Mouse (Mus musculus) lung, adult 2 months (tissue): ENCODE results near the gene Rev1. TPM values are rescaled to one million over a fixed set of nuclear protein-coding genes. Genes with fewer than 3 reads are reported as not detected.

Source experiments
- DNase-seq: peaks from one replicate; pipeline ENCODE4 v3.0.0; 2022
- H3K4me1 ChIP-seq: fragments of 200-500 bp; 2 replicates; pipeline ENCODE4 v1.6.1; 2011; ENCODE audit warnings: low read length; ENCODE audit not compliant: control insufficient read depth, insufficient read depth
- H3K4me3 ChIP-seq: fragments of 200-500 bp; replicated peaks from 2 replicates; pipeline ENCODE3; 2011; ENCODE audit warnings: low read depth, mild to moderate bottlenecking, control low read depth, low read length; ENCODE audit errors: extremely low read depth
- CTCF ChIP-seq: fragments of 200-500 bp; IDR thresholded peaks from 2 replicates; pipeline ENCODE4 v1.5.1; 2011; ENCODE audit warnings: mild to moderate bottlenecking, low read length, control low read depth; ENCODE audit not compliant: insufficient read depth
- POLR2A ChIP-seq: fragments of 200-500 bp; IDR thresholded peaks from 2 replicates; pipeline ENCODE4 v1.6.1; 2011; ENCODE audit warnings: low read depth, mild to moderate bottlenecking, control low read depth, low read length, borderline replicate concordance; ENCODE audit errors: extremely low read depth
- whole genome bisulfite sequencing: fragments of 180-500 bp; shearing (Covaris S2); methylation state at CpG from one replicate; pipeline ENCODE4 v1.1.7; 2018; 5-methylcytosine and 5-hydroxymethylcytosine counted together
- polyA plus RNA-seq: library from polyadenylated mRNA; depleted of rRNA; stranded (reverse); fragments of >200 nt; gene quantifications from 2 replicates; pipeline ENCODE4 v1.2.3, GENCODE M21; 2012; rRNA removed

The Rev1 gene
- polyA plus RNA-seq, 1 experiment = 5.9 TPM

DNA sequence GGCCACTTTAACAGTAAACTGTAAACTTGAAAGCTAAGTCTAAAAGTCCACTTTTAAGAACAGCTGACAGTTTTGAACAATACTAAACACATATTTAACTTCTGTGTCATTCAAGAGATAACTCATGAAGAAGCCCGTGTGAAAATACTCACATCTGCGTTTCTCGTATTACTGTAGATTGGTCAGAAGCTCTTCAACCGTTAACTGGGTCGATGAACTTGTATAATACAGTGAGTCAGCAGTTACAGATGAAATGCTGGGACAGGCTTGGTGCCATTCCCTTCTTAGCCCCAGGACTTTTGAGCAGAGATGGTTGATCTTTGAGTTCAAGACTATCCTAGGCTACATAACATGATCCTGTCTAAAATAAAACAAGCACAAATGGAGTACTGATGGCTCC is 98.2 kb downstream of the Rev1 start:
- no peak for TF ChIP-seq POLR2A
- 78% methylated on average over 5 of the region's 5 CpGs for WGBS
- H3K4me3 ChIP-seq = no peak overlapping the region
- no peak for DNase-seq
- no peaks in the 10 kb centered on the region for H3K4me1 ChIP-seq

DNA sequence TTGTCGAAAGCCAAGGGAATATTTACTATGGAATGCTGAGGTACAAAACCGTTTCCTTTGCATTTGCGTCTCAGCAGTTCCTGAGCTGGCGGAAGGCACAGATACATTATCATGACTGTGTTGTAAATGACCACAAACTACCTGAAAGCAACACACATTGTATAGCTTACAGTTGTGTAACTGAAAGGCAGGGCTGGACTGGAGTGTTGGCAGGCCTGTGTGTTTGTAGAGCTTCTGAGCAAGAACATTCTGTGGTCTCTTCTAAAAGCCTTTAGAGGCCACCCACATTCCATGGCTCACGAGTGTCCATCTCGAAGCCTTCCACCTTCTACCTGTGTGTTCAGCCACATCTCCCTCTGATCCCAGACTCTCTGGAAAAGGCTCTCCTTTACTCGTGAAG is 102.3 kb downstream of the Rev1 start:
- H3K4me3 ChIP-seq = no peak overlapping the region
- DNase-seq = no peak
- 86% methylated on average over 7 of the region's 7 CpGs for WGBS
- no peak for TF ChIP-seq CTCF
- H3K4me1 ChIP-seq = no peaks in the 10 kb centered on the region

DNA sequence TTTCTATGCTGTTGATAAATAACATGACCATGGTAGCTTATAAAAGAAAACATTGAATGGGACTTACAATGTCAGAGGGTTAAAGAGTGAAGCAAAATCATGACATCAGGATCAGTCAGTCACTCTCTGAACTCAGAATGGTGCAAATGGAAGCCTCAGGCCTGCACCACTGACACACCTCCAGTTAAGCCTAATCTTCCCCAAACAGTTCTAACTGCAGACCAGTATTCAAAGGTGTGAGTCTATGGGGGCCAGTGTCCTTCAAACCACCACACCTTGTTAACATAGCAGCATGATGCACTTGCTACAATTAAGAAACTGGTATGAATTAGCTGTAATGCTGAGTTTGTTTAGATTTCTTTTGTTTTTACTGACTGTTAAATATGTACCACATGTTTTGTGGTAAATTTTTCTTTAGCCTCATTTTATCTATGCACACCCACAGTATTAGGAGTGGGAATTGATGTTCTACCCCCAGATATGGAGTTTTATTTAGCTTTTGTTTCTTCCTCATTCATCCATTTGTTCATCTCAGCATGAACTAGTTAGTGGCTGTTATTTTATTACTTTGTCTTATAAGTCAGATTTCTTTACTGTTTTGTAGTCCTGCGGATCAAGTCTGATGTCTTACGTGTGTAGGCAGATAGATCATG is 114.9 kb downstream of the Rev1 start:
- Histone ChIP-seq H3K4me3 (no peak overlapping the region), H3K4me1 (peaks cover 2% of the 10 kb centered on the region; the same call in 1 of the 2 replicates)
- WGBS = 98% methylated on average over 2 of the region's 2 CpGs
- TF ChIP-seq CTCF = no peak
- no peak for TF ChIP-seq POLR2A
- no peak for DNase-seq

DNA sequence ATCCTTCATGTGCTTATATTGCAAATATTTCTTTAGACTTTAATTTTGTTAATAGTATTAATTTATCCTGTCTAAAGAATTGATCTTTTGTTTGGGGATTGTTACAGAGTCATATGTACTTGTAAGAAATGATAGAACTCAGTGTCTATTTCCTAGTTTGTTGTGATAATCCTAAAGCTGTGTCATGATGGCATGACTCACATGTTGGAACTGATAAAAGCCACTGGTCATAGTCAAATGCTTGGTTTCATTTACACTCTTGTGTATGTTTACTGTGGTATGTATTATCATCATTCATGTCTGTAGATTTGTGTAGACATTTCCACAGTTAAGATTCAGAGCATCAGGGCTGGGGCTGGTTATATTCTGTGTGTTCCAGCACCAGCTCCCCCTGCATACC is 117.1 kb downstream of the Rev1 start:
- DNase-seq = no peak
- Histone ChIP-seq H3K4me3 (no peak overlapping the region), H3K4me1 (peaks cover 2% of the 10 kb centered on the region; the same call in 1 of the 2 replicates)
- no peak for TF ChIP-seq CTCF
- TF ChIP-seq POLR2A = no peak

DNA sequence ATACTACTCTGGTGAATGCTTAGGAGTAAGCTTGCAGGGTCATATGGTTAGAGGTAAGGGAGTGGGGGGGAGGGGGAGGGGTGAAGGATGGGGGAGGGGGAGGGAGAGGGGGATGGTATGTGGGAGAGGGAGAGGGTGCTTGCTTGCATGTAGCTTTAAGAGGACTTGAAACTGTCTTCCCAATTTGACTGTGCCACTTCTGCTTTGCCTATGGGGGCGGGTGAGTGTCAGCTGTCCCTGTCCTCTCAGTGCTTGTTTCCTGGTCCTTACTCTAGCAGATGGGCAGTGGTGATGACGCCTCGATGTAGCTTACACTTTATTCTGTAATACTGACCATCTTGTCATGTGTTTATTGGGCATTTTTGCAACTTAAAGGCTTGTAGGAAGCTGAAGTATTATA is 117.5 kb downstream of the Rev1 start:
- WGBS = 76% methylated on average over 3 of the region's 3 CpGs
- TF ChIP-seq POLR2A (no peak), CTCF (no peak)
- no peak overlapping the region for H3K4me3 ChIP-seq
- no peak for DNase-seq
- peaks cover 2% of the 10 kb centered on the region; the same call in 1 of the 2 replicates for H3K4me1 ChIP-seq

DNA sequence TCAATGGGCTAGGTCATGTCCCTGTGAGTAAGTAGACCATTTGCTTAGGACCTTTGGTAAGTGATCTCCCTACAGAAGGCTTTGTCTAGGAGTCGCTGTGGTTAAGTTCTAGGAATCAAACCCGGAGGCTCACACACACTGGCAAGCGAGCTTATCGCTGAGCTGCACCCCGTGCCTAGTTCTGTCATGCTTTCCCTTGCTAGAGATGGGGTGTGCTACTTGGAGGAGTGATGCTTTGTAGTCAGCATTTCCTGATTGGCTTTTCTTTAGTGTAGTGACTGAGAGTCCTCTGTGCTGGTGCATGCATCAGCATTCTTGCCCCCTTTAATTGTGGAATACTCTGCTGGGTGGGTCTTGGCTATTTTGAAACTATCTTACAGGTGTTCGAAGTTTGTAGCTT is 118.0 kb downstream of the Rev1 start:
- H3K4me3 ChIP-seq = no peak overlapping the region
- no peak for DNase-seq
- WGBS = 79% methylated on average over 6 of the region's 6 CpGs
- TF ChIP-seq POLR2A (no peak), CTCF (no peak)
- peaks cover 4% of the 10 kb centered on the region; the same call in 1 of the 2 replicates for H3K4me1 ChIP-seq

DNA sequence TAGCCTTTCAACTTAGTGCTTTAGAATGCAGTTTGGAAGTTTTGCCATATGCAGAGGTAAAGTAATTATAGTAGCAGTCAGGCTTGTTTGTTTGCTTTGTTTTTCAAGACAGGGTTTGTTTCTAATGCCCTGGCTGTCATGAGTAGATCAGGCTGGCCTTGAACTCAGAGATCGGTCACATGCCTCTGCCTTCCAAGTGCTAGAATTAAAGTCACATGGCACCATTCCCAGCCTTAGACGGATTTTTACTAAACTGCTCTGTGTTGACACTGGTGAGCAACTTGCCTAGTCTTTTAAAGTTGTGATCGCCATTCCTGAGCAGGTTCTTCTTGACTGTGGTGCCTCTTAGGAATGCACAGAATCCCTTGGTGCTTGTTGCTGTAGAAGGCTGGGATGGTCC is 122.9 kb downstream of the Rev1 start:
- TF ChIP-seq POLR2A (no peak), CTCF (no peak)
- DNase-seq = no peak
- no peak overlapping the region for H3K4me3 ChIP-seq
- 61% methylated on average over 3 of the region's 3 CpGs for WGBS
- peaks cover 2% of the 10 kb centered on the region; the same call in 1 of the 2 replicates for H3K4me1 ChIP-seq

DNA sequence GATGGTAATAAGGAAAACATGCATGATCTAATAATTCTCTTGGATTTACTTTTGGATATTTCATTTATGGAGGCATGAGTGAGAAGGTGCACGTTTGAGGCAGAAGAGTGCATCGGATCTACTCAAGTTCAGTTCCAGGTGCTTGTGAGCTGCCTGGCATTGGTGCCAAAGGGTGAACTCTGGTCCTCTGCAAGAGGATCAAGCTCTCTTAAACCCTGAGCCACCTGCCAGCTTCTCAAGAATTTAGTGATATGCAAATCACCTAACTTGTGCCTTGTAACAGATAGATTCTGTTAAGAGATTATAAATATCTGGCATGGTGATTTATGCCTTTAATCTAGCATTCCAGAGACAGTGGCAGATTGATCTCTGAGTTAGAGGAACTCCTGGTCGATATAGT is 126.6 kb downstream of the Rev1 start:
- DNase-seq = no peak

More for the DNA sequence above, 126.6 kb downstream of the Rev1 start:
- TF ChIP-seq POLR2A (no peak), CTCF (no peak)
- Histone ChIP-seq H3K4me1 (0 out of 2 replicates have a peak, but pooled peaks cover 2% of the 10 kb centered on the region), H3K4me3 (no peak overlapping the region)
- 72% methylated on average over 3 of the region's 3 CpGs for WGBS

Other genes starting within 250 kb of the Rev1 start
- gene Mitd1, start 239.4 kb downstream of the Rev1 start, polyA plus RNA-seq = 4.0 and 7.2 TPM in 2 replicates
- gene Mrpl30, start 239.3 kb downstream of the Rev1 start, polyA plus RNA-seq = 19.2 and 25.7 TPM in 2 replicates
- gene Lyg2, start 213.3 kb downstream of the Rev1 start, polyA plus RNA-seq = not detected in 2 replicates
- gene Lyg1, start 172.0 kb downstream of the Rev1 start, polyA plus RNA-seq = 7.4 TPM in 1 of 2 replicates, not detected in the other
- gene Txndc9, start 131.9 kb downstream of the Rev1 start, polyA plus RNA-seq = 5.9 and 9.6 TPM in 2 replicates
- 4.3 and 6.9 TPM in 2 replicates for gene Eif5b, start 131.8 kb downstream of the Rev1 start, polyA plus RNA-seq